Comparison of ENCODE assay signal across 8 mouse cellular contexts in genomic region chr6:37440491-37441250, GRCm38 (mm10). TPM values are rescaled to one million over a fixed set of nuclear protein-coding genes. Genes with fewer than 3 reads are reported as not detected.
A peak's percentile ranks its signal among the peaks of the same experiment; 100 is the strongest.
DNase-seq lines count a peak whose midpoint lies in the region; ATAC-seq and TF ChIP-seq lines count a peak whose summit lies in the region.

No protein-coding gene starts in this region.

- 0 out of 2 replicates have a peak, but pooled peaks cover 3% of the 10 kb centered on the region for H3K36me3 ChIP-seq in embryonic facial prominence, embryonic 12.5 days
- no peaks in the 10 kb centered on the region for H3K36me3 ChIP-seq in neural tube, embryonic 11.5 days (ENCODE audit: control insufficient read depth, insufficient read depth, low read length)

- peaks cover 35% of the 10 kb centered on the region for H3K4me1 ChIP-seq in embryonic facial prominence, embryonic 12.5 days
- 0 out of 2 replicates have a peak, but pooled peaks cover 4% of the 10 kb centered on the region for H3K4me1 ChIP-seq in neural tube, embryonic 11.5 days (ENCODE audit: control insufficient read depth, insufficient read depth, low read length)

- peak overlapping the region; percentile 78 for H3K4me3 ChIP-seq in layer of hippocampus, adult 2 months
- peak overlapping the region; percentile 79 for H3K4me3 ChIP-seq in embryonic facial prominence, embryonic 12.5 days
- H3K4me3 ChIP-seq in neural tube, embryonic 11.5 days (ENCODE audit: low read depth, low read length) = peak overlapping the region; percentile 85

- peak overlapping the region; percentile 79 for H3K4me2 ChIP-seq in embryonic facial prominence, embryonic 12.5 days (replicated peaks)
- peak overlapping the region; percentile 68 for H3K4me2 ChIP-seq in neural tube, embryonic 11.5 days (ENCODE audit: low read depth)

- H3K9me3 ChIP-seq in embryonic facial prominence, embryonic 12.5 days = peaks cover 3% of the 10 kb centered on the region; the same call in 1 of the 2 replicates
- no peaks in the 10 kb centered on the region for H3K9me3 ChIP-seq in neural tube, embryonic 11.5 days (ENCODE audit: control insufficient read depth, low read length)

- H3K9ac ChIP-seq in embryonic facial prominence, embryonic 12.5 days = peak overlapping the region; percentile 94
- peak overlapping the region; percentile 24 for H3K9ac ChIP-seq in neural tube, embryonic 11.5 days (ENCODE audit: low read length)

- no peak for TF ChIP-seq CTCF in layer of hippocampus, adult 2 months (conservative IDR thresholded peaks at IDR 0.05)

- H3K27me3 ChIP-seq in embryonic facial prominence, embryonic 12.5 days = no peaks in the 10 kb centered on the region
- H3K27me3 ChIP-seq in neural tube, embryonic 11.5 days (ENCODE audit: control insufficient read depth, insufficient read depth, low read length) = no peaks in the 10 kb centered on the region

- 5% methylated on average over 12 of the region's 12 CpGs for whole genome bisulfite sequencing in embryonic facial prominence, embryonic 12.5 days
- WGBS in neural tube, embryonic 11.5 days = 13% methylated on average over 12 of the region's 12 CpGs

- DNase-seq in layer of hippocampus, adult 2 months (ENCODE audit: low spot score in 2 of 2) = no peak
- DNase-seq in layer of hippocampus, adult 8-10 months (ENCODE audit: low spot score in 2 of 2) = no peak
- DNase-seq in heart, postnatal 4 days = peak; percentile 44
- DNase-seq in liver = peak; percentile 10
- no peak for DNase-seq in neural tube, embryonic 11.5 days (ENCODE audit: low spot score)
- DNase-seq in right cerebral cortex, adult 2 months (ENCODE audit: low spot score in 2 of 2) = no peak

- ATAC-seq in embryonic facial prominence, embryonic 12.5 days (ENCODE audit: insufficient number of reproducible peaks, insufficient read depth, low FRiP score, low TSS enrichment) = no peak
- ATAC-seq in neural tube, embryonic 11.5 days (ENCODE audit: insufficient read depth, low FRiP score, low TSS enrichment) = no peak
- ATAC-seq in activated CD4-positive, CD25-positive, alpha-beta regulatory T cell, adult 4 months = no peak

- H3K27ac ChIP-seq in layer of hippocampus, adult 2 months = peak overlapping the region; percentile 80
- peak overlapping the region; percentile 89 for H3K27ac ChIP-seq in embryonic facial prominence, embryonic 12.5 days
- H3K27ac ChIP-seq in neural tube, embryonic 11.5 days (ENCODE audit: low read depth, low read length) = peak overlapping the region; percentile 40; the same call in 1 of the 2 replicates

RNA-seq across cellular contexts. Expression of gene Creb3l2, which starts 1.3 kb away (rescaled TPM):
- total RNA-seq in layer of hippocampus, adult 2 months (2021) = 1 to 10 TPM; 8.3 to 9.8 TPM
- 10 to 100 TPM; 10.3 to 15.9 (median 12.8) TPM for total RNA-seq in layer of hippocampus, adult 8-10 months (2022)
- polyA plus RNA-seq in embryonic facial prominence, embryonic 12.5 days (2016; fragmentation: Nextera tagmentation; extraction: Ambion mirVana) = 24.9 and 25.6 TPM in 2 replicates
- total RNA-seq in heart, postnatal 4 days (2021) = 10 to 100 TPM; 61.7 to 66.7 TPM
- polyA plus RNA-seq in neural tube, embryonic 11.5 days (2014; fragmentation: Nextera tagmentation; extraction: Ambion mirVana) = 14.5 and 16.0 TPM in 2 replicates
- polyA plus RNA-seq in activated CD4-positive, CD25-positive, alpha-beta regulatory T cell, adult 4 months (2017; shearing (Covaris generic)) = 1 to 10 TPM; 3.0 to 3.6 TPM

Comparison
In these comparisons a context has a peak if more than half of its experiments do, and no peak if none do; other contexts are left out.
1. DNase-seq: peak in heart, postnatal 4 days (single experiment) and liver (single experiment); none in layer of hippocampus, adult 2 months (0 of 2), layer of hippocampus, adult 8-10 months (0 of 2), neural tube, embryonic 11.5 days (single experiment) and right cerebral cortex, adult 2 months (0 of 2).
2. Peak in every context shown above with its lines, with median percentiles within 50 percentile points of each other: H3K27ac ChIP-seq and H3K4me3 ChIP-seq.